Mouse (Mus musculus) CH12.LX (cell line): ENCODE measurements around the gene Lrmda. TPM values are rescaled to one million over a fixed set of nuclear protein-coding genes. Genes with fewer than 3 reads are reported as not detected.

Experiments used
- DNase-seq: peaks from one replicate; pipeline ENCODE4 v3.0.0-alpha.2; 2013; ENCODE audit errors: extremely low read depth
- H3K27ac ChIP-seq: 2 replicates; pipeline ENCODE4 v1.5.1; 2012; ENCODE audit warnings: low read depth, mild to moderate bottlenecking, control low read depth, moderate library complexity; ENCODE audit not compliant: insufficient read depth
- H3K27me3 ChIP-seq: replicated peaks from 2 replicates; pipeline ENCODE3; 2012; ENCODE audit warnings: inconsistent platforms
- H3K36me3 ChIP-seq, 2 experiments: replicated peaks in 1 of 2; 2 replicates each; pipeline versions ENCODE3 to v1.6.1; 2012; ENCODE audit warnings: inconsistent platforms in 1 of 2, low read length in 1 of 2, mild to moderate bottlenecking in 1 of 2, mixed read lengths in 1 of 2, moderate library complexity in 1 of 2; ENCODE audit not compliant: control insufficient read depth in 1 of 2, insufficient read depth in 1 of 2
- H3K4me1 ChIP-seq, 2 experiments: 2 replicates each; pipeline ENCODE4 v1.6.1; 2012; ENCODE audit warnings: inconsistent platforms in 1 of 2, moderate library complexity in 1 of 2; ENCODE audit not compliant: insufficient read depth in 2 of 2, control insufficient read depth in 1 of 2
- H3K4me2 ChIP-seq: 2 replicates; pipeline ENCODE4 v1.6.1; 2012; ENCODE audit warnings: low read depth, mild to moderate bottlenecking, control low read depth; ENCODE audit not compliant: poor library complexity, insufficient read depth, severe bottlenecking
- H3K4me3 ChIP-seq, 3 experiments: fragments of 150-350 bp in 1 of 3; sonication (generic) in 1 of 3; replicated peaks in 1 of 3; 2 replicates each; pipeline versions ENCODE3 to v1.5.1; 2011 to 2012; ENCODE audit warnings: low read depth in 2 of 3, low read length in 2 of 3, mild to moderate bottlenecking in 2 of 3, moderate library complexity in 2 of 3, control low read depth in 1 of 3, improper control_type of control experiment in 1 of 3, inconsistent platforms in 1 of 3, mixed read lengths in 1 of 3; ENCODE audit not compliant: poor library complexity in 1 of 3
- H3K79me2 ChIP-seq: replicated peaks from 2 replicates; pipeline ENCODE4 v1.6.1; 2012; ENCODE audit warnings: mild to moderate bottlenecking, moderate library complexity; ENCODE audit not compliant: control insufficient read depth, poor library complexity, insufficient read depth, severe bottlenecking; ENCODE audit errors: extremely low read depth
- H3K9ac ChIP-seq: 2 replicates; pipeline ENCODE4 v1.6.1; 2012; ENCODE audit warnings: low read depth, mild to moderate bottlenecking, control low read depth, moderate library complexity; ENCODE audit not compliant: insufficient read depth
- H3K9me3 ChIP-seq: replicated peaks from 2 replicates; pipeline ENCODE3; 2012; ENCODE audit warnings: low read length, inconsistent platforms, mixed read lengths
- BHLHE40 ChIP-seq: IDR thresholded peaks from 2 replicates; pipeline ENCODE4 v1.6.1; 2011; ENCODE audit warnings: mild to moderate bottlenecking, low read depth, low read length, improper control_type of control experiment
- ELF1 ChIP-seq: IDR thresholded peaks from 2 replicates; pipeline ENCODE4 v1.6.1; 2014; ENCODE audit warnings: low read depth, mild to moderate bottlenecking, inconsistent platforms, low read length, improper control_type of control experiment
- ETS1 ChIP-seq: conservative IDR thresholded peaks from 2 replicates; pipeline ENCODE4 v1.6.1; 2012; ENCODE audit warnings: low read depth, mild to moderate bottlenecking, inconsistent platforms, low read length, improper control_type of control experiment, moderate library complexity
- JUN ChIP-seq: IDR thresholded peaks from 2 replicates; pipeline ENCODE4 v1.6.1; 2011; ENCODE audit warnings: low read depth, mild to moderate bottlenecking, low read length, improper control_type of control experiment, moderate library complexity; ENCODE audit not compliant: insufficient read depth
- KAT2A ChIP-seq: IDR thresholded peaks from 2 replicates; pipeline ENCODE4 v1.6.1; 2012; ENCODE audit warnings: low read length, improper control_type of control experiment, inconsistent platforms; ENCODE audit not compliant: insufficient replicate concordance
- MAX ChIP-seq: IDR thresholded peaks from 2 replicates; pipeline ENCODE4 v1.6.1; 2011; ENCODE audit warnings: low read length, improper control_type of control experiment
- NRF1 ChIP-seq: IDR thresholded peaks from 2 replicates; pipeline ENCODE4 v1.6.1; 2014; ENCODE audit warnings: low read depth, mild to moderate bottlenecking, inconsistent platforms, low read length, improper control_type of control experiment, moderate library complexity
- RCOR1 ChIP-seq: conservative IDR thresholded peaks from 2 replicates; pipeline ENCODE4 v1.6.1; 2012; ENCODE audit warnings: low read depth, mild to moderate bottlenecking, inconsistent platforms, low read length, improper control_type of control experiment
- SMC3 ChIP-seq: IDR thresholded peaks from 2 replicates; pipeline ENCODE4 v1.6.1; 2011; ENCODE audit warnings: low read depth, low read length, improper control_type of control experiment
- UBTF ChIP-seq: IDR thresholded peaks from 2 replicates; pipeline ENCODE4 v1.6.1; 2012; ENCODE audit warnings: low read depth, mild to moderate bottlenecking, inconsistent platforms, low read length, improper control_type of control experiment, moderate library complexity
- ZMIZ1 ChIP-seq: IDR thresholded peaks from 2 replicates; pipeline ENCODE4 v1.6.1; 2012; ENCODE audit warnings: low read depth, mild to moderate bottlenecking, inconsistent platforms, low read length, improper control_type of control experiment
- ZNF384 ChIP-seq: IDR thresholded peaks from 2 replicates; pipeline ENCODE4 v1.6.1; 2012; ENCODE audit warnings: low read depth, low read length, improper control_type of control experiment, inconsistent platforms
- dilution Hi-C: fragments of 300-500 bp; cut with MboI; formaldehyde crosslinking; loops from 2 replicates; pipeline ENCODE4 v1.14.3; 2020; ENCODE audit warnings: low sequenced_read_pairs; ENCODE audit not compliant: extremely low pct_unique_long_range_greater_than_20kb, extremely low pct_ligation_motif_present
- in situ Hi-C: fragments of 300-500 bp; cut with MboI; formaldehyde crosslinking; loops from 3 replicates; pipeline ENCODE4 v1.14.3; 2019; ENCODE audit warnings: low sequenced_read_pairs, low pct_ligation_motif_present, low pct_unique_long_range_greater_than_20kb, mixed read lengths
- polyA plus RNA-seq: library from polyadenylated mRNA; unstranded; fragments of >175 nt; gene quantifications from 2 replicates; pipeline ENCODE4 v1.2.1, GENCODE M21; 2012; ENCODE audit warnings: low read depth; ENCODE audit not compliant: insufficient read length
- total RNA-seq, 2 experiments: library from RNA; depleted of rRNA; stranded (reverse); fragments of 300-350 nt in 1 of 2; fragments of >200 nt in 1 of 2; gene quantifications; 2 replicates each; pipeline ENCODE4 v1.2.3; 2012 to 2014

Gene Lrmda
- total and polyA plus RNA-seq, 3 experiments: 0.89 to 3.7 (median 1.9) TPM

DNA sequence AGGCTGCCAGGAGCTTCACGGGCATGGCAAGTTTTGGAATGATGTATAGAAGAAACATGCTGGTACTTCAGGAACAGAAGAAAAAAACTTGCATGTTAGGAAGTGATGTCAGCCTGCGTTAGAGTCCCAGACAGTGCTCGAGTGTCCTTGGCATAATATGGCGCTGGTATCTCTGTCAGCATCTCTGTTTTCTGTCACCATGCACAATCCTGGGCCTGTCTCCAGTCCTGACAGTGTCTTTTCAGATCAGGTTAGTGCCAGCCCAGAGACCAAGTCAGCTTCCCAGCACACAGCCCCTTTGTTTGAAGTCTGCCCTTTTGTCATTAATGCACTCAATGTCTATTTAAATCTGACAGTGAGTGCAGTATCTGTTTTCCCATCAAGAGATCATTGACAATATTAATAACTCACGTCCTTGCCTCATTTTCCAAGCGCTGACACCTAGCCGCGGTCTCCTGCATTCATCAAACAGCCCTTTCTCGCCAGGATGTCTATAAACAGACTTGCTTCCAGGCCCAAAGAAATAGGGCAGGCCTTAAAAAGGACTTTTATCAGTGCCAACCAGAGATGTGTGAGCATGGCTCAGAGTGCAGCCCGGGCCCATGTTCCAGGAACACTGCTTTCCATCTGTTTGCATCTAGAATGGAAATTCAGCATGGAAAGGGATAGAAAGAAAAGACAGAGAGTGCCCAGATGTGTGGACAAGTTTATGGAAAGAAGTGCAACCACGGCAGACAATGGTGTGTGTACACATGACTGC is 1033.5 kb downstream of the Lrmda start:
- Histone ChIP-seq H3K4me1 (peaks cover 4 to 5% of the 10 kb centered on the region in 2 experiments; a peak in 1 of 4 replicates), H3K4me2 (no peak overlapping the region)
- no peak for TF ChIP-seq ZNF384
- TF ChIP-seq, all 38 proteins: peak for 0
- Histone ChIP-seq H3K27me3 (no peaks in the 10 kb centered on the region), H3K27ac (no peak overlapping the region), H3K36me3 (no peaks in the 10 kb centered on the region), H3K9me3 (no peaks in the 10 kb centered on the region), H3K4me3 (no peak overlapping the region), H3K79me2 (no peaks in the 10 kb centered on the region), H3K9ac (no peak overlapping the region)
- in situ Hi-C loops: no loop called here
- dilution Hi-C loops: no loop called here
- no peak for DNase-seq

GRCm38 (mm10) chr14:23057228-23057976 is 1037.9 kb downstream of the Lrmda start:
- no peaks in the 10 kb centered on the region for H3K36me3 ChIP-seq
- H3K4me1 ChIP-seq: no peaks in the 10 kb centered on the region
- no peak overlapping the region for H3K9ac ChIP-seq
- no peaks in the 10 kb centered on the region for H3K27me3 ChIP-seq
- H3K27ac ChIP-seq: no peak overlapping the region
- TF ChIP-seq BHLHE40 (no peak), ZMIZ1 (no peak), ETS1 (no peak), ELF1 (no peak), KAT2A (no peak), MAX (no peak), RCOR1 (no peak), JUN (no peak), SMC3 (no peak), UBTF (no peak), NRF1 (no peak)
- TF ChIP-seq, all 38 proteins: peak for 0
- in situ Hi-C loops (no loop called here), dilution Hi-C loops (no loop called here)
- DNase-seq: no peak
- Histone ChIP-seq H3K4me3 (no peak overlapping the region), H3K4me2 (no peak overlapping the region), H3K9me3 (no peaks in the 10 kb centered on the region), H3K79me2 (no peaks in the 10 kb centered on the region)
